Mouse (Mus musculus) central nervous system, embryonic 11.5 days (tissue): ENCODE results near the gene Crct1. TPM values are rescaled to one million over a fixed set of nuclear protein-coding genes. Genes with fewer than 3 reads are reported as not detected.

Source experiments
- polyA plus RNA-seq: library from polyadenylated mRNA; depleted of rRNA; stranded (reverse); fragments of >200 nt; gene quantifications from 2 replicates; pipeline ENCODE4 v1.2.3, GENCODE M21; 2012; rRNA removed

The Crct1 gene
- 0.14 and 0.15 TPM in 2 replicates for polyA plus RNA-seq

GRCm38 (mm10) chr3:93015460-93016104, at the start of gene Crct1:
Gene Crct1 (minus strand): TSS chr3:93015687.

GRCm38 (mm10) chr3:93018960-93019359, 3.5 kb upstream of the Crct1 start, which contains the start of gene Lce1m:
Gene Lce1m (minus strand): TSS chr3:93019060.

GRCm38 (mm10) chr3:92991926-92992325, 23.6 kb downstream of the Crct1 start, which contains the start of gene Lce3f:
Gene Lce3f (plus strand): TSS chr3:92992226.

GRCm38 (mm10) chr3:92966761-92967160, 48.7 kb downstream of the Crct1 start, which contains the start of gene Lce3e:
Gene Lce3e (plus strand): TSS chr3:92967061.

Other genes starting within 250 kb of the Crct1 start
- gene Lce1i, start 236.8 kb downstream of the Crct1 start, polyA plus RNA-seq, result not detected in 2 replicates
- not detected in 2 replicates for gene Lce1j, start 225.2 kb downstream of the Crct1 start, polyA plus RNA-seq
- not detected in 2 replicates for gene Lce1k, start 207.8 kb downstream of the Crct1 start, polyA plus RNA-seq
- not detected in 2 replicates for gene Kprp, start 188.4 kb downstream of the Crct1 start, polyA plus RNA-seq
- gene Lce1l, start 164.4 kb downstream of the Crct1 start, polyA plus RNA-seq, result not detected in 2 replicates
- gene 2310050C09Rik, start 145.5 kb downstream of the Crct1 start, polyA plus RNA-seq, result not detected in 2 replicates
- gene Lce3a, start 89.5 kb downstream of the Crct1 start, polyA plus RNA-seq, result not detected in 2 replicates
- gene Lce3b, start 82.7 kb downstream of the Crct1 start, polyA plus RNA-seq, result not detected in 2 replicates
- not detected in 2 replicates for gene Lce3c, start 71.2 kb downstream of the Crct1 start, polyA plus RNA-seq
- not detected in 2 replicates for gene Lce3d, start 58.3 kb downstream of the Crct1 start, polyA plus RNA-seq
- not detected in 2 replicates for gene Lce3e, start 48.6 kb downstream of the Crct1 start, polyA plus RNA-seq
- gene Lce3f, start 23.5 kb downstream of the Crct1 start, polyA plus RNA-seq, result not detected in 2 replicates
- not detected in 2 replicates for gene Lce1m, start 3.4 kb upstream of the Crct1 start, polyA plus RNA-seq
- gene Gm4858, start 53.1 kb upstream of the Crct1 start, polyA plus RNA-seq, result not detected in 2 replicates
- not detected in 2 replicates for gene Crnn, start 129.1 kb upstream of the Crct1 start, polyA plus RNA-seq
- not detected in 2 replicates for gene Flg2, start 181.6 kb upstream of the Crct1 start, polyA plus RNA-seq